Mouse (Mus musculus) left cerebral cortex, postnatal 14 days (tissue): ENCODE results near the gene Ptrhd1. TPM values are rescaled to one million over a fixed set of nuclear protein-coding genes. Genes with fewer than 3 reads are reported as not detected.
A peak's percentile ranks its signal among the peaks of the same experiment; 100 is the strongest.
"Not testable (repeated sequence)": the region's sequence is repeated elsewhere in the genome, so short reads cannot be mapped to it uniquely, and the experiment has no call there.

Experiments
- DNase-seq, 2 experiments: peaks; one replicate each; pipeline ENCODE4 v3.0.0; 2021 to 2022; ENCODE audit warnings: low spot score in 2 of 2, mixed read lengths in 1 of 2
- intact Hi-C: fragments of 180-260 bp; cut with DNase I; formaldehyde crosslinking; loops from one replicate; pipeline ENCODE4 v1.15.1; 2025
- total RNA-seq, 2 experiments: library from RNA; stranded (reverse); gene quantifications; 2 replicates each; pipeline ENCODE4 v1.2.3; 2021

The Ptrhd1 gene
- total RNA-seq, 2 experiments from 2014 or later = 9.2 to 10.3 TPM

GRCm38 (mm10) chr12:4232777-4233176 is 1.1 kb upstream of the Ptrhd1 start:
- intact Hi-C loops = no loop called here
- DNase-seq = no peak

GRCm38 (mm10) chr12:4237481-4237880 is 3.7 kb downstream of the Ptrhd1 start:
- no peak for DNase-seq
- intact Hi-C loops = no loop called here

GRCm38 (mm10) chr12:4240281-4240680 is 6.5 kb downstream of the Ptrhd1 start:
- DNase-seq, intact Hi-C loops: not testable (repeated sequence)

GRCm38 (mm10) chr12:4243805-4244204 is 10.0 kb downstream of the Ptrhd1 start:
- no peak for DNase-seq
- intact Hi-C loops = no loop called here

- intact Hi-C loops = no loop called here
- DNase-seq = no peak
Measured at GRCm38 (mm10) chr12:4245742-4246141, 11.9 kb downstream of the Ptrhd1 start.

- no peak for DNase-seq
- intact Hi-C loops = no loop called here
Measured at GRCm38 (mm10) chr12:4249786-4250185, 16.0 kb downstream of the Ptrhd1 start.

GRCm38 (mm10) chr12:4252742-4253655 is 19.2 kb downstream of the Ptrhd1 start:
- DNase-seq = peak in 1 of 2 experiments; percentile 43
- intact Hi-C loops = no loop called here

- no peak for DNase-seq
- intact Hi-C loops = loop anchor here (10.0 kb wide), 1 partner anchor 207 kb away; the partner anchor contains the start of gene Ncoa1
Measured at GRCm38 (mm10) chr12:4267765-4268164, 33.9 kb downstream of the Ptrhd1 start.

- DNase-seq = peak in 1 of 2 experiments; percentile 26
- intact Hi-C loops = no loop called here
Measured at GRCm38 (mm10) chr12:4271078-4271477, 37.3 kb downstream of the Ptrhd1 start.

GRCm38 (mm10) chr12:4278978-4279755 is 45.3 kb downstream of the Ptrhd1 start:
- intact Hi-C loops = no loop called here
- DNase-seq = no peak

- intact Hi-C loops = loop anchor here (10.0 kb wide), 1 partner anchor 265 kb away; no protein-coding TSS in a partner anchor
- no peak for DNase-seq
Measured at GRCm38 (mm10) chr12:4279878-4280277, 46.1 kb downstream of the Ptrhd1 start.

GRCm38 (mm10) chr12:4285186-4285585 is 51.4 kb downstream of the Ptrhd1 start:
- intact Hi-C loops = loop anchor here (10.0 kb wide), 1 partner anchor 260 kb away; no protein-coding TSS in a partner anchor
- DNase-seq = no peak

Other genes with a start within 250 kb of the Ptrhd1 start
- gene Efr3b, start 195.1 kb upstream of the Ptrhd1 start, total RNA-seq = 10 to 100 TPM; 95.7 to 97.7 TPM
- 10 to 100 TPM; 80.8 to 82.0 TPM for gene Dnajc27, start 151.4 kb upstream of the Ptrhd1 start, total RNA-seq
- 10 to 100 TPM; 54.3 to 57.5 TPM for gene Adcy3, start 100.9 kb upstream of the Ptrhd1 start, total RNA-seq
- gene Cenpo, start 267 bp downstream of the Ptrhd1 start, total RNA-seq = 1 to 10 TPM; 3.5 to 4.8 TPM
- 10 to 100 TPM; 92.0 to 95.0 TPM for gene Ncoa1, start 243.2 kb downstream of the Ptrhd1 start, total RNA-seq